Mouse (Mus musculus) T-helper 2 cell (primary cell): ENCODE data around the gene Gsto2.

Source experiments
- in situ Hi-C: fragments of 300-600 bp; cut with MboI, MseI; formaldehyde crosslinking; loops from one replicate; pipeline ENCODE4 v1.15.1; 2025; ENCODE audit warnings: high pct_unique_total_duplicates

Gene Gsto2

GRCm38 (mm10) chr19:47918455-47919101 is 53.2 kb downstream of the Gsto2 start:
- in situ Hi-C loops = loop anchor here (10.0 kb wide), 1 partner anchor 414 kb away; no protein-coding TSS in a partner anchor

DNA sequence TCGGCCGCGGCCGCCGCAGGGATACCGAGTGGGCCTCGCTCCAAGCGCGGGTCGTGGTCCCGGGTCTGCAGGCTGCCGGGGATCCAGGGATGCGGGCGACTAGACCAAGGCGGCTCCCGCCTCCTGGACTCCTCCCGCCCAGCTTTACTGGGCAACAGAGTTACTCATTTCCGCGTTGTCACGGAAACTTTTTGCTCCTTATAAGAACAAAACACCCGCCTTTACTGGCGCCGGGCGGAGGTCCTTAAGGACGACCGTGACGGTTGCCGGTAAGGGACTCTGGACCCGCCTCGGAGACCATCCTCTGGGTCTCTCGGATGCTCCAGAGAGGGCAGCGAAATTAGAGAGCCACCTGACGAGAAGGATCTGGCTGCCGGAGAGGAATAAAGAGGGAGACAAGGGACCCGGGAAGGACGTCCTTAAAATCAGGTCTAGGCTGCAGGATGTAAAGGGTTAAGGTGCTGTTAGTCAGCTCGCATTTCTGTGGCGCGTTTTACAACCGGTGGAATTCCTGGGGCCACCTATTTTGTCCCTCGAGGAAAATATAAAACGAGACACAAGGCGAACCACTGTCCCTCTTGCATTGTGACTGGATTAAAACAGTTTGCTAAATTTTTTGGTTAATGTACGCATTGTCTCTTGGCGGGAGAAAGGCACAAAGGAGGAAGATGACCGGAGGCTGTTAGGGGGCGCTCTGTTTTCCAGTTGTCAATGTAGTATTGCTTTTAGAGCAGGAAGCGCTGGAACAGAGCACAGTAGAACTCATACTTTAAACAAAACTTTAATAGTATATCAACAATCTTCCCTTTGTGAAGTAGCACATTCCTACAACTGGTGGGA is 54.0 kb downstream of the Gsto2 start, which contains the start of the genes Cfap43 and Itprip:
Gene Cfap43 (minus strand): TSS at position 162 of the 840 bp plus-strand sequence.
Gene Itprip (minus strand): TSS at position 174 of the 840 bp plus-strand sequence.
- in situ Hi-C loops = loop anchor here (10.0 kb wide), 1 partner anchor 415 kb away; no protein-coding TSS in a partner anchor

DNA sequence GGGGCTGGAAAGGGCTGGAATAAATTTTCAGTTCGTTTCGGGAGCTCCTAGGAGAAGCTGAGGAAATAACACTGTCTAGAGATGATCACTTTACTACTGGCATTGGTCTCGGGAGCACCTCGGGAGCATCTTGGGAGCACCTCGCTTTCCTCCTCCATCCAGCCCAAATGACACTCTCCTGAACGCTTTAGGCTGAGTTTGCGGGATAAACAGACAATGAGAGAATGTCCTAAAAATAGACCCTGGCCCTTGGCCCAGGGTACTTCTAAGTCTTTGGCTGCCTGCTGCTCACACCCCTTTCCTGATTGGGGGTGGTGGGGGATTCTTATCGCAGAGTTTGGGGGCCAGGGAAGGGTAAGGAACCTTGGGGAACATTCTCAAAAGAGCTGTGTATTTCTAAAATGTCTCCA is 54.6 kb downstream of the Gsto2 start:
- in situ Hi-C loops = loop anchor here (10.0 kb wide), 1 partner anchor 415 kb away; no protein-coding TSS in a partner anchor

- in situ Hi-C loops = loop anchor here (5.0 kb wide), 1 partner anchor 44 kb away; no protein-coding TSS in a partner anchor
Observed at GRCm38 (mm10) chr19:47925819-47926218, 60.5 kb downstream of the Gsto2 start.

DNA sequence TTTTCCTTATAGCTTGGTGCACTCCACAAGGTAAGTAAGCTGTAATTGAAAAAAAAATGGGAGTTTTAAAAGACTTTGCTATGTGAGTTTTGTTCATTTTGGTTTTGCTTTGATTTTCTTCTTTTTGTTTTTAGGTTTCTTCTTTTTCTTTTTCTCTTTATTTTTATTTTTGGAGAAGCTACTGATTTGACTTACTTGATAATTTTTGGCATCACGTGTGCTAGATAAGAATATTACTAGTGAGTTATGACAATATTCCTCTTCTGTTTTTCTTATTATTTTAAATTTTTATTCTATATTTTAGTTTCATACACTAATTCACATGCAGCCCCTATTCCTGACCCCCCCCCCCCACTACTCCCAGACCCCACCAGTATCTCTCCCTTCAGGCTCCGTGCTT is 61.7 kb downstream of the Gsto2 start:
- in situ Hi-C loops = loop anchor here (5.0 kb wide), 1 partner anchor 45 kb away; no protein-coding TSS in a partner anchor

GRCm38 (mm10) chr19:47929043-47929442 is 63.7 kb downstream of the Gsto2 start:
- in situ Hi-C loops = loop anchor here (5.0 kb wide), 1 partner anchor 47 kb away; no protein-coding TSS in a partner anchor

GRCm38 (mm10) chr19:47931982-47932638 is 66.8 kb downstream of the Gsto2 start:
- in situ Hi-C loops = no loop called here

DNA sequence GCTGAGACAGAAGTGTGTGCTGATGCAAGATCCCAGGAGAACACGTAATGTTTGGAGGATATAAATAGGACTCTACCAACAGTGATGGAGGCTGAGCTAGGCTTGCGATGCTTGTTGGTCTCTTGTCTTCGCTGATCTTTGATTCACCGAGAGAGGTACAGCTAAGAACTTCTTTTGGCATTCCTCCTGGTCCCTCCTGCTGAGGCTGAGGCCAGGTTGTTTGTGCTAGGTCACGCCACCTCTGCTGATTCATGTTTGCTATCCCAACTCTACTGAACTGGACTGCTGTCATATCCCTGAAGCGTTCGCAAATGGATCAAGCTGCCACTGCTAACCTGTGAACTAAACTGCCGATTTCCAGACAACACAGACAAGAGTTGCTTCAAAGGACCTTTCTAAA is 68.8 kb downstream of the Gsto2 start:
- in situ Hi-C loops = no loop called here

- in situ Hi-C loops = no loop called here
Observed at GRCm38 (mm10) chr19:47934636-47935238, 69.4 kb downstream of the Gsto2 start.

DNA sequence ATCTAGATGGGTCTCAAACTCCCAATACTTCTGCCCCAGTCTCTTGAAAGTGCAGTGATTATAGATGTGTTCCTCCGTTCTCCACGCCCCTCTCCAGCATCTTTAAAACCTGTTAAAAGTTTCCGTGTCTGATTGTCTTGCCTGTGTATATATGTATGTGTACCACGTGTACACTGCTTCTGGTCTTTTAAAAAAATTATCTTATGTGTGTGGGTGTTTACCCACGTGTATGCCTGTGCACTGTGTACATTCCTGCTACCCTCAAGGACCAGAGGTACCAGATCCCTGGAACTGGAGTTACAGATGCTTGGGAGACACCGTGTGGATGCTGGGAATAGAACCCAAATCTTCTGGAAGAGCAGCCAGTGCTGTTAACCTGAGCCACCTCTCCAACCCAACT is 70.2 kb downstream of the Gsto2 start:
- in situ Hi-C loops = no loop called here
